Mouse (Mus musculus): ENCODE results near the gene Slc4a11. TPM values are rescaled to one million over a fixed set of nuclear protein-coding genes. Genes with fewer than 3 reads are reported as not detected.

The Slc4a11 gene
- 0.14 and 0.30 TPM in 2 replicates for polyA plus RNA-seq (2014; fragmentation: Nextera tagmentation; extraction: Ambion mirVana)

DNA sequence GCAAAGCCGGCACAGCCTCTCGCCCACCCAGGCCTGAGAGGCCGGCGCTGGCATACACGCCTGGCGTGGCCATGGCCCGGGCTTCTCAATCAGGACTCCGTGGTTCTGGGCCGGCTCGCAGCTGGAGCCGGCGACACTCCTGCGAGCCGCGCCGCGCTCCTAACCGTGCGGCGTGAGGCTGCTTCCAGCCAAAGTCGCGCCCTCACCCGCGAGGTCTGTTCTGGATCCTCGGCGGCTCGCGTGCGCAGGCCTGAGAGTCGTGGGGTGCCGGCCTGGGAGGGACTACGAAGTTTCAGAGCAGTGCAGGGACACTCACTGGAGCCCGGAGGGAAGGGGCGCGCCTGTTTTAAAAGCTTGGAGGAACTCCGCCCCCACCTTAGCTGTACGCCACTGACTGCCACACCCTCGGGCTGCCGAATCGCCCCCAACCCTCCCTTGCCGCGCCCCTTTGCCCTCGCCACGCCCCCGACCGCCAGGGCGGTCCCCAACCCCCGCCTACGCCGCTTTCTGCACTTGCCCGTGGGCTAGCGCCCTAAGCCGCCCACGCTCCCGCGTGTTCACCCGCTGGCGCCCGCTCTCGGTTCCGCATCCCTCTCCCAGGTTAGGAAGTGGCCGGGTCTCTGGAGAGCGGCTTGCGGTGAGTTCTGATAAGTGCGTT, at the start of gene Slc4a11:
Gene Slc4a11, minus strand, starts transcription at position 367 of the 658 bp plus-strand sequence.
- peak within 1 kb of the TSS; percentile 55 for H3K4me3 ChIP-seq (ENCODE audit: low read depth, low read length)
- H3K27ac ChIP-seq (ENCODE audit: low read depth) = no peak within 1 kb of the TSS
- H3K4me1 ChIP-seq (replicated peaks; ENCODE audit: control insufficient read depth, insufficient read depth, low read length) = 0 out of 2 replicates have a peak, but pooled peaks cover 3% of the 10 kb centered on the region
- H3K36me3 ChIP-seq (ENCODE audit: control insufficient read depth, insufficient read depth, low read length) = no peaks in the 10 kb centered on the region
- WGBS = under 1% methylated on average over 64 of the region's 65 CpGs
- H3K27me3 ChIP-seq (replicated peaks; ENCODE audit: control insufficient read depth, insufficient read depth, low read length) = peaks cover 46% of the 10 kb centered on the region
- peak; percentile 66 for ATAC-seq (replicated peaks; ENCODE audit: low FRiP score, low TSS enrichment, low read depth)
- H3K4me2 ChIP-seq (ENCODE audit: low read length) = peak within 1 kb of the TSS; percentile 100
- DNase-seq (ENCODE audit: low spot score) = peak; percentile 75
- peak within 1 kb of the TSS; percentile 36 for H3K9ac ChIP-seq (ENCODE audit: low read length)
- H3K9me3 ChIP-seq (ENCODE audit: control insufficient read depth, low read length) = no peaks in the 10 kb centered on the region

DNA sequence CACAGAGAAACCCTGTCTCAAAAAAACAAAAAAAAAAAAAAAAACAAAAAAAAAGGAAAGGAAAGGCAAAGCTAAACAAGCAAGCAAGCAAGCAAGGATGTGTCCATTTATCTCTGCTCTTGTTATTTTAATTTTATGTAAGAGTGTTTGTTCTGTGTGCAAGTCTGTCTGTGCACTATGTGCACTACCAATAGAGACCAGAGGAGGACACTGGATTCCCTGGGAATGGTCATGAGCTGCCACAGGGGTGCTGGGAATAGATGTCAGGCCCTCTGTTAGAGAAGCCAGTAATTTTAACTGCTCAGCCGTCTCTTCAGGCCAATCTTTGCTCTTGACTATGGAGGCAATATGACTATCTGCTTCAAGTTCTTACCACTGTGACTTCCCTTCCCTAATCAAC, 46.3 kb upstream of the Slc4a11 start:
- H3K36me3 ChIP-seq (ENCODE audit: control insufficient read depth, insufficient read depth, low read length) = peaks cover 88% of the 10 kb centered on the region
- no peak overlapping the region for H3K4me3 ChIP-seq (ENCODE audit: low read depth, low read length)
- no peak overlapping the region for H3K4me2 ChIP-seq (ENCODE audit: low read length)
- no peaks in the 10 kb centered on the region for H3K27me3 ChIP-seq (replicated peaks; ENCODE audit: control insufficient read depth, insufficient read depth, low read length)
- ATAC-seq (replicated peaks; ENCODE audit: low FRiP score, low TSS enrichment, low read depth) (no peak), DNase-seq (ENCODE audit: low spot score) (no peak)
- WGBS = 88% methylated on average over 1 of the region's 1 CpGs
- H3K27ac ChIP-seq (ENCODE audit: low read depth) = no peak overlapping the region
- no peaks in the 10 kb centered on the region for H3K4me1 ChIP-seq (replicated peaks; ENCODE audit: control insufficient read depth, insufficient read depth, low read length)
- no peak overlapping the region for H3K9ac ChIP-seq (ENCODE audit: low read length)
- H3K9me3 ChIP-seq (ENCODE audit: control insufficient read depth, low read length) = 0 out of 2 replicates have a peak, but pooled peaks cover 3% of the 10 kb centered on the region

DNA sequence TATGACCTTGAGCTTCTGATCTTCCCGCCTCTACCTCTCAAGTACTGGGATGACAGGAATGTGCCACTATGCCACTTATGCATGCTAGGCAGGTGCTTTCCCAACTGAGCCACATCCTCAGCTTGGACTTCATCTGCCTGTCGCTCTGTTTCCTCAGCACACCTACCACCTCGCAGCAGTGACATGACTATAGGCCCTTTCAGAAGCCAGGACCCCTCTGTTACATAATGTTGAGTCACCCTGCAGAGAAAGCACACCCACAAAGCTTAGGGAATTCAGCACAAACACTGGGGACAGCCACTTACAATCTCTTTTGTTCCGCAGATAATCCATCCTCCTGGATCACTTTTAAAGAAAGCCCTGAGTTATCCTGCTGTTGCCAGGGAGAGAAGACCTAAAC, 42.8 kb upstream of the Slc4a11 start:
- WGBS = 69% methylated on average over 4 of the region's 4 CpGs
- Histone ChIP-seq H3K36me3 (ENCODE audit: control insufficient read depth, insufficient read depth, low read length) (peaks cover 87% of the 10 kb centered on the region), H3K27me3 (replicated peaks; ENCODE audit: control insufficient read depth, insufficient read depth, low read length) (no peaks in the 10 kb centered on the region), H3K4me3 (ENCODE audit: low read depth, low read length) (no peak overlapping the region), H3K4me1 (replicated peaks; ENCODE audit: control insufficient read depth, insufficient read depth, low read length) (no peaks in the 10 kb centered on the region), H3K9me3 (ENCODE audit: control insufficient read depth, low read length) (no peaks in the 10 kb centered on the region), H3K27ac (ENCODE audit: low read depth) (no peak overlapping the region), H3K4me2 (ENCODE audit: low read length) (no peak overlapping the region), H3K9ac (ENCODE audit: low read length) (no peak overlapping the region)
- ATAC-seq (replicated peaks; ENCODE audit: low FRiP score, low TSS enrichment, low read depth) = no peak
- DNase-seq (ENCODE audit: low spot score) = no peak

DNA sequence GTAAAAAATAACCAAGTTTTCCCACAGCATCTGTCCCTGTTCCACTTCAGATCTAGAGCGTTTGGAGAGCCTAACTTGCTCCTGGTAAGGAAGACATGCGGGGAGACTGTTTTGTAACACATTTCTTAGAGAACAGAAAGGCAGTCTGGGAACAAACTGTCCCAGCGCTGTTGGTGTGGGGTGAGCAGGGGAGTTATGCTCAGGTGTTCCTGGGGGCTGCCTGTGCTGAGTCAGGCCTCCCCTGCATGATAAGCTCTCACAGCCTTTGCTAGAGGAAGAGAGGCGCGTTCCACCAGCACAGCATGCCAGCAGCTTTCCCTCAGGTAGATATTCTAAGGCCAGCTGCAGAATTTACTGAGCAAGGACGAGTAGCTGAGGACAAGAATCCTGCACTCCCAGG, 40.7 kb upstream of the Slc4a11 start:
- DNase-seq (ENCODE audit: low spot score) = no peak
- no peak for ATAC-seq (replicated peaks; ENCODE audit: low FRiP score, low TSS enrichment, low read depth)
- no peaks in the 10 kb centered on the region for H3K9me3 ChIP-seq (ENCODE audit: control insufficient read depth, low read length)
- peaks cover 81% of the 10 kb centered on the region for H3K36me3 ChIP-seq (ENCODE audit: control insufficient read depth, insufficient read depth, low read length)
- H3K9ac ChIP-seq (ENCODE audit: low read length) = no peak overlapping the region
- H3K4me1 ChIP-seq (replicated peaks; ENCODE audit: control insufficient read depth, insufficient read depth, low read length) = no peaks in the 10 kb centered on the region
- WGBS = 78% methylated on average over 6 of the region's 6 CpGs
- no peaks in the 10 kb centered on the region for H3K27me3 ChIP-seq (replicated peaks; ENCODE audit: control insufficient read depth, insufficient read depth, low read length)
- no peak overlapping the region for H3K4me2 ChIP-seq (ENCODE audit: low read length)
- no peak overlapping the region for H3K27ac ChIP-seq (ENCODE audit: low read depth)
- H3K4me3 ChIP-seq (ENCODE audit: low read depth, low read length) = no peak overlapping the region

DNA sequence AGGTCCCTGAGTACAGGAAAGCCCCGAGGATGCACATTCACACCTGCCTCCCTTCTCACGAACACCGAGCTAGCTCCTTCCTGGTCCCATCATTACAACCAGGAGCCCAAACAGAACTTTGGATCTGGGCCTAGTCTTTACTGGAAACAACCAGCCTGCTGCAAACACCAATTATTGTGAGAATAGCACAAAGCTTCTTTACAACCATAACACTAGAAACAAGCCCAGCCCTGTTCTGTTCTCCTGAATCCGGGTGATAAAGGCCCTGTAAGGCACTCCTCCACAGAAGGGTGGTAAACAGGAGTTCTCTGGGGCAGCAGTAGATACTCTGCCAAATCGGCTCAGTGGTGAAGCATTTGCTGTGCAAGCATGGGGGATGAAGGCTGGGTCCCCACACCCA, 38.0 kb upstream of the Slc4a11 start:
- no peak for ATAC-seq (replicated peaks; ENCODE audit: low FRiP score, low TSS enrichment, low read depth)
- no peak overlapping the region for H3K4me3 ChIP-seq (ENCODE audit: low read depth, low read length)
- H3K9ac ChIP-seq (ENCODE audit: low read length) = no peak overlapping the region
- H3K27ac ChIP-seq (ENCODE audit: low read depth) = no peak overlapping the region
- H3K4me2 ChIP-seq (ENCODE audit: low read length) = no peak overlapping the region
- WGBS = 81% methylated on average over 5 of the region's 5 CpGs
- DNase-seq (ENCODE audit: low spot score) = no peak
- H3K36me3 ChIP-seq (ENCODE audit: control insufficient read depth, insufficient read depth, low read length) = peaks cover 81% of the 10 kb centered on the region
- H3K9me3 ChIP-seq (ENCODE audit: control insufficient read depth, low read length) = no peaks in the 10 kb centered on the region
- H3K4me1 ChIP-seq (replicated peaks; ENCODE audit: control insufficient read depth, insufficient read depth, low read length) = no peaks in the 10 kb centered on the region
- no peaks in the 10 kb centered on the region for H3K27me3 ChIP-seq (replicated peaks; ENCODE audit: control insufficient read depth, insufficient read depth, low read length)

DNA sequence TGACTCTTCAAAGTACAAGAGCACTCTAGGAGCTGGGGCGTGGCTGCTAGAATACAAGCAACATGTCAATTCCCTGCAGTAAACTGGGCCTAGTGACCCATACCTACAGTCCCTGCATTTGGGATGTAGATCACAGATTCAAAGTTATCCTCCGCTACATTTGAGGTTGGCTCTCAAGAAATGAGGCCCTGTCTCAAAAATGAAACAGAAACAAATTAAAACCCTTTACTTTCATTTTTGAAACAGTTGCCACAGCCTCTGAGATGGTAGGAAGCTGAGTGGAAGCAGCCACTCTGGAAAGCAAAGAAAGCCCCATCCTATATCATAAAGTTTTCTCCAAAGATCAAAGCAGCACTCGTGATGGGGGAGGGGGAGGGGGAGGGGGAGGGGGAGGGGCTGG, 36.1 kb upstream of the Slc4a11 start:
- H3K9ac ChIP-seq (ENCODE audit: low read length) = no peak overlapping the region
- DNase-seq (ENCODE audit: low spot score) = no peak
- no peaks in the 10 kb centered on the region for H3K9me3 ChIP-seq (ENCODE audit: control insufficient read depth, low read length)
- H3K27me3 ChIP-seq (replicated peaks; ENCODE audit: control insufficient read depth, insufficient read depth, low read length) = no peaks in the 10 kb centered on the region
- H3K4me1 ChIP-seq (replicated peaks; ENCODE audit: control insufficient read depth, insufficient read depth, low read length) = no peaks in the 10 kb centered on the region
- ATAC-seq (replicated peaks; ENCODE audit: low FRiP score, low TSS enrichment, low read depth) = no peak
- H3K4me3 ChIP-seq (ENCODE audit: low read depth, low read length) = no peak overlapping the region
- H3K27ac ChIP-seq (ENCODE audit: low read depth) = no peak overlapping the region
- peaks cover 81% of the 10 kb centered on the region for H3K36me3 ChIP-seq (ENCODE audit: control insufficient read depth, insufficient read depth, low read length)
- WGBS = 70% methylated on average over 3 of the region's 3 CpGs
- no peak overlapping the region for H3K4me2 ChIP-seq (ENCODE audit: low read length)

DNA sequence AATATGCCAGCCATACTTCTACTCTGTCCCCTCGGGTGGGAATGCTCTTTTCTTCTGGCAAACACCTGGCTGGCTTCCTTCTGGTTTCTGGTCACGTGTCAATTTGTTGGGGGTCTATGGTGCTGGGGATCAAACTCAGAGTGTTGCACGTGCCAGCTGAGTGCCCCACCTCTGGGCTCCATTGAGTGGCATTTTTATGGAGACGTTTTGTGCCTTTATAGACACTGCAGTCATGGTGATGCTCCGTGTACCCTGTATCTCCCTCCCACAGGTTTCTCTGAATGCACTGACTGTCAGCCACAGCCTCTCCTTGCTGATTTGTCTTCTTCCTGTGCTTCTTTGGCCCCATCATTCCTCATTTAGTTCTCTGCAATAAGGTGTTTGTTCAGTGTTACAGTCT, 34.5 kb upstream of the Slc4a11 start:
- no peaks in the 10 kb centered on the region for H3K9me3 ChIP-seq (ENCODE audit: control insufficient read depth, low read length)
- H3K4me3 ChIP-seq (ENCODE audit: low read depth, low read length) = no peak overlapping the region
- H3K4me1 ChIP-seq (replicated peaks; ENCODE audit: control insufficient read depth, insufficient read depth, low read length) = no peaks in the 10 kb centered on the region
- no peak for DNase-seq (ENCODE audit: low spot score)
- ATAC-seq (replicated peaks; ENCODE audit: low FRiP score, low TSS enrichment, low read depth) = no peak
- H3K27ac ChIP-seq (ENCODE audit: low read depth) = no peak overlapping the region
- H3K4me2 ChIP-seq (ENCODE audit: low read length) = no peak overlapping the region
- H3K9ac ChIP-seq (ENCODE audit: low read length) = no peak overlapping the region
- 70% methylated on average over 5 of the region's 5 CpGs for WGBS
- H3K36me3 ChIP-seq (ENCODE audit: control insufficient read depth, insufficient read depth, low read length) = peaks cover 84% of the 10 kb centered on the region
- H3K27me3 ChIP-seq (replicated peaks; ENCODE audit: control insufficient read depth, insufficient read depth, low read length) = no peaks in the 10 kb centered on the region

DNA sequence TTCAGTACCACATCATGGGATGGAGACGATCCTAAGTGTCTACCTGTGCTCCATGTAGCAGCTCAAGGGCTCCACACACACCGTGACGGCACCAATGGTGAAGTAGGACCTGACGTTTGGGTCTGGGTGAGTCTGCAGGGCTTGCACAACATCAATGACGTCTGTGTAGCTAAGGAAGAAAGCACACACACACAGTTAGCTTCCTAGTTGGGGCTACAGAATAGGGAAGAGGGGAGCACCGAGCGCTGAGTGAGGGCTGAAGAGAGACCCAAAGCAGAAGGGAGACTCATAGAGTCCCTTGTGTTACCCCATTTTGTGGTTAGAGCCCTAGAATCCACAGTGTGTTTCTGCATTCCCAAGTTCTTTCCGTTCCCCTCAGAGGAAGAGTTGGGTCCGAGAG, 33.4 kb upstream of the Slc4a11 start:
- H3K36me3 ChIP-seq (ENCODE audit: control insufficient read depth, insufficient read depth, low read length) = peaks cover 85% of the 10 kb centered on the region
- no peaks in the 10 kb centered on the region for H3K4me1 ChIP-seq (replicated peaks; ENCODE audit: control insufficient read depth, insufficient read depth, low read length)
- ATAC-seq (replicated peaks; ENCODE audit: low FRiP score, low TSS enrichment, low read depth) (no peak), DNase-seq (ENCODE audit: low spot score) (no peak)
- WGBS = 91% methylated on average over 9 of the region's 9 CpGs
- no peaks in the 10 kb centered on the region for H3K27me3 ChIP-seq (replicated peaks; ENCODE audit: control insufficient read depth, insufficient read depth, low read length)
- H3K27ac ChIP-seq (ENCODE audit: low read depth) = no peak overlapping the region
- no peak overlapping the region for H3K4me3 ChIP-seq (ENCODE audit: low read depth, low read length)
- no peak overlapping the region for H3K4me2 ChIP-seq (ENCODE audit: low read length)
- no peaks in the 10 kb centered on the region for H3K9me3 ChIP-seq (ENCODE audit: control insufficient read depth, low read length)
- H3K9ac ChIP-seq (ENCODE audit: low read length) = no peak overlapping the region

DNA sequence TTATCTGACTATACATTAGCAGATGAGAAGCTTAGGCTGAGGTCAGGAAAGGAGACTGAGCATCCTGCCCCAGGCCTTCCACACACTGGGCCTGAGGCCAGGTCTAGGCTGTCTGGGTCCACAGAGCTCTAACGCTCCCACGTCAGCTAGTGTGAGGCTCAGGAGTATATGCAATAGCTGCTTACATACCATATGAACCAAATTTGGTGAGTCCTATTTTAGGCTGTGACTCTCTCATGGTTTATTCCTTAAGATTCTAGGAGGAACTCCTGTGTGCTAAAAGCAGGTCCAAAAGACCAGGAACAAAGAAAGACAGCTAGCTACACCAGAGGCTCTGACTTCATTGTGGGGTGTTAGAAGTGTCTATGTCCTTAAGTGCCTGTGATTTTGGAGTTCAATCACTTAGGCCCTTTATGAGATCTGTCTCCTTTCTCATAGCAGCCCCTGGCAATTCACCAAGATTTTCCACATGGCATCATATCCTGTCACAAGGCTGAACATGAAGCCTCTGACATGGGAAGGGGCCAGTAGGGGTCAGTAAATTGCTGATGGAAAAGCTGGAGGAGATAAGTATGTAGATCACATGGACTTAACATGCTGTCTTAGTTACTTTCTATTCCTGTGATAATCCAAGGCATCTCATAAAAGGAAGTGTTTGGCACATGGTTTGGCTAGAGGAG, 31.7 kb upstream of the Slc4a11 start:
- WGBS = 94% methylated on average over 2 of the region's 2 CpGs
- ATAC-seq (replicated peaks; ENCODE audit: low FRiP score, low TSS enrichment, low read depth) = no peak
- peaks cover 87% of the 10 kb centered on the region for H3K36me3 ChIP-seq (ENCODE audit: control insufficient read depth, insufficient read depth, low read length)

More for the DNA sequence above, 31.7 kb upstream of the Slc4a11 start:
- no peak overlapping the region for H3K9ac ChIP-seq (ENCODE audit: low read length)
- H3K4me1 ChIP-seq (replicated peaks; ENCODE audit: control insufficient read depth, insufficient read depth, low read length) = no peaks in the 10 kb centered on the region
- no peak overlapping the region for H3K27ac ChIP-seq (ENCODE audit: low read depth)
- H3K9me3 ChIP-seq (ENCODE audit: control insufficient read depth, low read length) = no peaks in the 10 kb centered on the region
- H3K4me3 ChIP-seq (ENCODE audit: low read depth, low read length) = no peak overlapping the region
- no peak overlapping the region for H3K4me2 ChIP-seq (ENCODE audit: low read length)
- H3K27me3 ChIP-seq (replicated peaks; ENCODE audit: control insufficient read depth, insufficient read depth, low read length) = no peaks in the 10 kb centered on the region
- DNase-seq (ENCODE audit: low spot score) = no peak
